Mouse (Mus musculus) layer of hippocampus, adult 8-10 months (tissue): Measurements from ENCODE around the gene Itm2b. TPM values are rescaled to one million over a fixed set of nuclear protein-coding genes. Genes with fewer than 3 reads are reported as not detected.

Source experiments
- DNase-seq, 2 experiments: peaks; one replicate each; pipeline ENCODE4 v3.0.0; 2022; ENCODE audit warnings: low spot score in 2 of 2
- total RNA-seq, 4 experiments: library from RNA; stranded (reverse); gene quantifications; 2 replicates each; pipeline ENCODE4 v1.2.4; 2022

Itm2b gene
- total RNA-seq, 4 experiments from 2014 or later = 897 to 1,139 (median 988) TPM

- no peak for DNase-seq
These were observed 10.7 kb upstream of the Itm2b start for GRCm38 (mm10) chr14:73395750-73396149.

- no peak for DNase-seq
These were observed 9.3 kb upstream of the Itm2b start for GRCm38 (mm10) chr14:73394263-73395006.

GRCm38 (mm10) chr14:73391457-73391856, 6.4 kb upstream of the Itm2b start:
- no peak for DNase-seq

- DNase-seq = no peak
These were observed 5.1 kb upstream of the Itm2b start for GRCm38 (mm10) chr14:73390196-73390595.

- no peak for DNase-seq
These were observed 4.0 kb upstream of the Itm2b start for GRCm38 (mm10) chr14:73389059-73389458.

- DNase-seq = no peak
These were observed 3.5 kb upstream of the Itm2b start for GRCm38 (mm10) chr14:73388546-73388945.

- no peak for DNase-seq
These were observed 1.4 kb upstream of the Itm2b start for GRCm38 (mm10) chr14:73386493-73386892.

GRCm38 (mm10) chr14:73385720-73386374, 758 bp upstream of the Itm2b start:
- DNase-seq = no peak

GRCm38 (mm10) chr14:73384546-73384912, 560 bp downstream of the Itm2b start:
- DNase-seq = no peak

- no peak for DNase-seq
These were observed 1.3 kb downstream of the Itm2b start for GRCm38 (mm10) chr14:73383746-73384145.

GRCm38 (mm10) chr14:73382699-73383098, 2.4 kb downstream of the Itm2b start:
- peak; percentile 73 to 80 for DNase-seq

- no peak for DNase-seq
These were observed 3.5 kb downstream of the Itm2b start for GRCm38 (mm10) chr14:73381559-73381958.

GRCm38 (mm10) chr14:73377804-73378203, 7.3 kb downstream of the Itm2b start:
- DNase-seq = no peak

GRCm38 (mm10) chr14:73376920-73377319, 8.2 kb downstream of the Itm2b start:
- no peak for DNase-seq

- DNase-seq = no peak
These were observed 9.2 kb downstream of the Itm2b start for GRCm38 (mm10) chr14:73375903-73376302.

GRCm38 (mm10) chr14:73375445-73375844, 9.6 kb downstream of the Itm2b start:
- DNase-seq = no peak

GRCm38 (mm10) chr14:73374315-73374890, 10.7 kb downstream of the Itm2b start:
- no peak for DNase-seq

GRCm38 (mm10) chr14:73373606-73374005, 11.5 kb downstream of the Itm2b start:
- DNase-seq = no peak

- DNase-seq = no peak
These were observed 12.1 kb downstream of the Itm2b start for GRCm38 (mm10) chr14:73372990-73373389.

GRCm38 (mm10) chr14:73371577-73371976, 13.5 kb downstream of the Itm2b start:
- DNase-seq = no peak

- no peak for DNase-seq
These were observed 14.3 kb downstream of the Itm2b start for GRCm38 (mm10) chr14:73370695-73371372.

GRCm38 (mm10) chr14:73370078-73370670, 14.9 kb downstream of the Itm2b start:
- no peak for DNase-seq
